Mouse (Mus musculus): ENCODE measurements around the gene Ankrd24. TPM values are rescaled to one million over a fixed set of nuclear protein-coding genes. Genes with fewer than 3 reads are reported as not detected.
"Not testable (repeated sequence)": the region's sequence is repeated elsewhere in the genome, so short reads cannot be mapped to it uniquely, and the experiment has no call there.

Ankrd24 gene
- polyA plus RNA-seq, 1 experiment from 2014 or later, result 12.3 TPM

- Histone ChIP-seq H3K4me2 (peak overlapping the region; percentile 85), H3K4me1 (replicated peaks) (peaks cover 14% of the 10 kb centered on the region), H3K9me3 (replicated peaks) (no peaks in the 10 kb centered on the region), H3K27ac (peak overlapping the region; percentile 69), H3K36me3 (no peaks in the 10 kb centered on the region), H3K27me3 (no peaks in the 10 kb centered on the region), H3K4me3 (peak overlapping the region; percentile 59), H3K9ac (peak overlapping the region; percentile 61)
- WGBS, result 3% methylated on average over 37 of the region's 37 CpGs
- peak; percentile 88 for ATAC-seq (replicated peaks; ENCODE audit: insufficient number of reproducible peaks, insufficient read depth, low FRiP score, low read depth)
These were observed 5.1 kb downstream of the Ankrd24 start for GRCm38 (mm10) chr10:81633253-81634099.

- Histone ChIP-seq H3K9ac (no peak overlapping the region), H3K4me1 (replicated peaks) (peaks cover 22% of the 10 kb centered on the region), H3K9me3 (replicated peaks) (no peaks in the 10 kb centered on the region), H3K27me3 (no peaks in the 10 kb centered on the region), H3K36me3 (no peaks in the 10 kb centered on the region), H3K27ac (no peak overlapping the region), H3K4me3 (no peak overlapping the region), H3K4me2 (no peak overlapping the region)
- ATAC-seq (replicated peaks; ENCODE audit: insufficient number of reproducible peaks, insufficient read depth, low FRiP score, low read depth), result no peak
- 15% methylated on average over 8 of the region's 8 CpGs for WGBS
These were observed 8.0 kb downstream of the Ankrd24 start for GRCm38 (mm10) chr10:81636338-81636737.

GRCm38 (mm10) chr10:81638101-81638500 is 9.8 kb downstream of the Ankrd24 start:
- Histone ChIP-seq H3K9me3 (replicated peaks) (no peaks in the 10 kb centered on the region), H3K4me1 (replicated peaks) (peaks cover 38% of the 10 kb centered on the region), H3K36me3 (no peaks in the 10 kb centered on the region), H3K9ac (no peak overlapping the region), H3K27ac (no peak overlapping the region), H3K27me3 (no peaks in the 10 kb centered on the region), H3K4me3 (no peak overlapping the region), H3K4me2 (no peak overlapping the region)
- no peak for ATAC-seq (replicated peaks; ENCODE audit: insufficient number of reproducible peaks, insufficient read depth, low FRiP score, low read depth)
- 73% methylated on average over 6 of the region's 6 CpGs for WGBS

- ATAC-seq (replicated peaks; ENCODE audit: insufficient number of reproducible peaks, insufficient read depth, low FRiP score, low read depth); H3K27ac ChIP-seq; H3K36me3 ChIP-seq; H3K4me2 ChIP-seq; H3K9ac ChIP-seq; H3K27me3 ChIP-seq; H3K9me3 ChIP-seq (replicated peaks); H3K4me3 ChIP-seq: not testable (repeated sequence)
- H3K4me1 ChIP-seq (replicated peaks), result peaks cover 32% of the 10 kb centered on the region
- WGBS, result 27% methylated on average over 4 of the region's 4 CpGs
These were observed 12.5 kb downstream of the Ankrd24 start for GRCm38 (mm10) chr10:81640825-81641224.

- ATAC-seq (replicated peaks; ENCODE audit: insufficient number of reproducible peaks, insufficient read depth, low FRiP score, low read depth), result no peak
- H3K4me1 ChIP-seq (replicated peaks), result peaks cover 29% of the 10 kb centered on the region
- H3K4me2 ChIP-seq, result peak overlapping the region; percentile 85; the same call in 1 of the 2 replicates
- H3K9me3 ChIP-seq (replicated peaks), result no peaks in the 10 kb centered on the region
- 93% methylated on average over 2 of the region's 2 CpGs for WGBS
- H3K9ac ChIP-seq, result peak overlapping the region; percentile 96; the same call in 1 of the 2 replicates
- H3K27me3 ChIP-seq, result no peaks in the 10 kb centered on the region
- no peak overlapping the region for H3K27ac ChIP-seq
- H3K4me3 ChIP-seq, result no peak overlapping the region
- no peaks in the 10 kb centered on the region for H3K36me3 ChIP-seq
These were observed 13.2 kb downstream of the Ankrd24 start for GRCm38 (mm10) chr10:81641566-81641965.

- Histone ChIP-seq H3K36me3 (no peaks in the 10 kb centered on the region), H3K27ac (peak overlapping the region; percentile 94; the same call in 1 of the 2 replicates), H3K27me3 (no peaks in the 10 kb centered on the region), H3K9ac (peak overlapping the region; percentile 96), H3K4me1 (replicated peaks) (peaks cover 29% of the 10 kb centered on the region), H3K4me2 (peak overlapping the region; percentile 85), H3K4me3 (peak overlapping the region; percentile 64; the same call in 1 of the 2 replicates), H3K9me3 (replicated peaks) (no peaks in the 10 kb centered on the region)
- WGBS, result 77% methylated on average over 8 of the region's 8 CpGs
- ATAC-seq (replicated peaks; ENCODE audit: insufficient number of reproducible peaks, insufficient read depth, low FRiP score, low read depth), result no peak
These were observed 13.8 kb downstream of the Ankrd24 start for GRCm38 (mm10) chr10:81641978-81642647.

- Histone ChIP-seq H3K36me3 (no peaks in the 10 kb centered on the region), H3K9me3 (replicated peaks) (no peaks in the 10 kb centered on the region), H3K4me1 (replicated peaks) (peaks cover 29% of the 10 kb centered on the region), H3K4me3 (peak overlapping the region; percentile 64), H3K9ac (peak overlapping the region; percentile 96), H3K4me2 (peak overlapping the region; percentile 85), H3K27me3 (no peaks in the 10 kb centered on the region), H3K27ac (peak overlapping the region; percentile 94)
- WGBS, result 18% methylated on average over 24 of the region's 24 CpGs
- no peak for ATAC-seq (replicated peaks; ENCODE audit: insufficient number of reproducible peaks, insufficient read depth, low FRiP score, low read depth)
These were observed 14.5 kb downstream of the Ankrd24 start for GRCm38 (mm10) chr10:81642648-81643448.

- Histone ChIP-seq H3K27ac (peak overlapping the region; percentile 94), H3K4me3 (peak overlapping the region; percentile 64), H3K9me3 (replicated peaks) (no peaks in the 10 kb centered on the region), H3K4me1 (replicated peaks) (peaks cover 31% of the 10 kb centered on the region), H3K9ac (peak overlapping the region; percentile 96), H3K4me2 (peak overlapping the region; percentile 85), H3K27me3 (no peaks in the 10 kb centered on the region), H3K36me3 (no peaks in the 10 kb centered on the region)
- whole genome bisulfite sequencing, result under 1% methylated on average over 56 of the region's 75 CpGs
- peak; percentile 89 for ATAC-seq (replicated peaks; ENCODE audit: insufficient number of reproducible peaks, insufficient read depth, low FRiP score, low read depth)
These were observed 15.2 kb downstream of the Ankrd24 start for GRCm38 (mm10) chr10:81643449-81644055.

GRCm38 (mm10) chr10:81644162-81644561 is 15.8 kb downstream of the Ankrd24 start:
- Histone ChIP-seq H3K4me3 (peak overlapping the region; percentile 64), H3K4me2 (peak overlapping the region; percentile 85), H3K27ac (peak overlapping the region; percentile 94), H3K27me3 (no peaks in the 10 kb centered on the region), H3K9me3 (replicated peaks) (no peaks in the 10 kb centered on the region), H3K9ac (peak overlapping the region; percentile 96; the same call in 1 of the 2 replicates), H3K4me1 (replicated peaks) (peaks cover 31% of the 10 kb centered on the region), H3K36me3 (no peaks in the 10 kb centered on the region)
- 54% methylated on average over 2 of the region's 2 CpGs for WGBS
- no peak for ATAC-seq (replicated peaks; ENCODE audit: insufficient number of reproducible peaks, insufficient read depth, low FRiP score, low read depth)

GRCm38 (mm10) chr10:81644716-81645115 is 16.4 kb downstream of the Ankrd24 start:
- Histone ChIP-seq H3K4me3 (no peak overlapping the region), H3K36me3 (no peaks in the 10 kb centered on the region), H3K27me3 (no peaks in the 10 kb centered on the region), H3K9me3 (replicated peaks) (no peaks in the 10 kb centered on the region), H3K9ac (no peak overlapping the region), H3K4me1 (replicated peaks) (peaks cover 29% of the 10 kb centered on the region), H3K27ac (no peak overlapping the region), H3K4me2 (no peak overlapping the region)
- ATAC-seq (replicated peaks; ENCODE audit: insufficient number of reproducible peaks, insufficient read depth, low FRiP score, low read depth), result no peak
- 89% methylated on average over 18 of the region's 18 CpGs for WGBS
